Mouse (Mus musculus) large intestine, adult 2 months (tissue): ENCODE data around the gene Nudt11. TPM values are rescaled to one million over a fixed set of nuclear protein-coding genes. Genes with fewer than 3 reads are reported as not detected.
"Not testable (repeated sequence)": the region's sequence is repeated elsewhere in the genome, so short reads cannot be mapped to it uniquely, and the experiment has no call there.

Source experiments
- DNase-seq: peaks from one replicate; pipeline ENCODE4 v3.0.0-alpha.2; 2012; ENCODE audit warnings: low read depth, low spot score
- WGBS: fragments of 180-500 bp; shearing (Covaris S2); methylation state at CpG from one replicate; pipeline ENCODE4 v1.1.7; 2018; 5-methylcytosine and 5-hydroxymethylcytosine counted together
- polyA plus RNA-seq: library from polyadenylated mRNA; depleted of rRNA; stranded (reverse); fragments of >200 nt; gene quantifications from 2 replicates; pipeline ENCODE4 v1.2.3, GENCODE M21; 2012; rRNA removed

The Nudt11 gene
- polyA plus RNA-seq, result 0.15 and 0.19 TPM in 2 replicates

DNA sequence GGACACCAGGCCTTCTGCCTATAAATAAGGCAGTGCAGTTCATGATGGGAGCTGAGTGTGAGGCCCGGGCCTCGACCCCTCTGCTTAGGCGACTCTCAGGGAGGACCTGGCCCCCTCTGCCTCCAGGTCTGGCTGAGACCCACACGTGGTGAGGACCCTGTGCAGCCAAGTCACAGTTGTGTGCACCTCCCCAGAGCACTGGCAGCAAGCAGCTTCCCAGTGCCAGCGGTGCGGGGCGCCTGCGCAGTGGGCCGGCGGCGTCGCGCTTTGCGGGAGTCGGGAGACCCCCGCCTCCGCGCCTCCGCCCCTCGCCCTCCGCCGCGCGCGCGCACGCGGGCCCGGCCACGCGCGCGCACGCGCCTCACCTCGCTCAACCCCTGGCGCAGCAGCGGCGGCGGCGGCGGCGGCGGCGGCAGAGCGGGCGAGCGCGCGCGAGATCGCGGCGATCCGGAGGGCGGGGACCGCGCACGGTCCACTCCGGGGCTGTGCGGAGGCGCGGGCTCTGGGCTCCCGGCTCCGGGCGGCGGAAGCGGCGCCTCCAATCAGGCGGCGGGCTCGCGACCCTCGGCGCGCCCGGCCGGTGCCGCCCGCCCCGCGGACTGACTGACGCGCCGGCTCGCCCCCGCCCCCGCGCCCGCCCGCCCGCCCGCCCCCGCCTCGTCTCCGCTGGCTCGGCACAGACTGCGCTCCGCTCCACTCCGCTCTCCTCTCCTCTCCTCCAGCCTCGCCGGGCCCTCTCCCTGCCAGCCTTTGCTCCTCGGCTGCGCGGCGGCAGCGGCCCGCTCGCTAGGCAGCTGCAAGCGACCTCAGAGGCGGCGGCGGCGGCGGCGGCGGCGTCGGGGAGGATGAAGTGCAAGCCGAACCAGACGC lies at the start of gene Nudt11:
Gene Nudt11, plus strand, starts transcription at position 388 of the 870 bp plus-strand sequence.
- not testable (repeated sequence) for DNase-seq
- 11% methylated on average over 14 of the region's 121 CpGs for WGBS

- WGBS, result 15% methylated on average over 15 of the region's 60 CpGs
- not testable (repeated sequence) for DNase-seq
These were observed 822 bp downstream of the Nudt11 start for GRCm38 (mm10) chrX:6047936-6048614.

DNA sequence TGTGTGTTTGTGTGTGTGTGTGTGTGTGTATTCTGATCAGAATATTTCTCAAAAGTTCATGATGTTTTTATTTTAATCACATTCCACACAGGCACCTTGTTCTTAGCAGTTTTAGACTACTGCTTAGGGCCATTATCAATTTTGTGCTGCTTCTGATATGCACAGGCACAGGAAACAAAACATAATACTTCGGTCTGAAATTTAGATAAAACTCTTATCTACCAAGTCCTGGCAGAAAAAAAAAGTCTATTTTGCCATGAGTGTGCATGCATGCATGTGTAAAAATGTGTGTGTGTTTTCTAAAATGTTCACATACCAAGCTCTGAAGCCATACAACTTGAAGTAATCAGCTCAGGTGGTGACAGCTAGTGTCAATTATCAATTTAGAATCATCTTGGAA lies 14.3 kb downstream of the Nudt11 start:
- 68% methylated on average over 1 of the region's 1 CpGs for WGBS
- no peak for DNase-seq

DNA sequence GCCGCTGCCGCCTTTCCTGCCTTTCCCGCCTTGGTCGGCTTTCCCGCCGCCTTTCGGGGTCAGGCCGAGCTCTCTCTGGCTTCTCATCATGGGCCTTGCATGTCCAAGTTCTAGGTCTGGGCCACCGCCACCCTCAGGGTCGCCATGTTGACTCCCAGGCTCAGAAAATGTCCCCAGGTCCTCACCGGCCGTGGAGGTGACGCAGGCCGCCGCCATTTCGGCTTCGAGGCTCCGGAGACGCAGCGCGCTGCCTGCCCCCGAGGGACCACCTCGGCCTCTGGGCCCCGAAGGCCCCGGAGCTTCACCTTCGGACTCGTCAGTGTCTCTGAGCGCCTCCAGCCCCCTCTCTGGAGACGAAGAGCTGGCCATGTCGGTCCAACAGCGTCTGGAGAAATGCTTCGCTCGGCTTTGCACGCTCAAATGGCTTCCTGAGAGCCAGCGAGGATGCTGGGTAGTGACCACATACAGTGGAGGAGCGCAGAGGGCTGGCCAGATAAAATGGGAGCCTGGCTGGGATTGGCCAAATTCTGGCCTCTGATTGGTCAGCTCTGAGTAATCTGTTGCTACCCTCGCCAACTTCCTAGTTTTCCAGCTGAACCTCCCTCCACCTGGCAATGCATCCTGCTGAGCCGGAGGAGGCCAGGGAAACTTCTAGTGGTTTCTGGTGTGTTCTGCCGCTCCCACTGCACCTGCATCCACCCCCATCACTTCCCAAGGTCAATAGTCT lies 35.9 kb downstream of the Nudt11 start, which contains the start of gene AU022751:
Gene AU022751, minus strand, starts transcription at position 466 of the 727 bp plus-strand sequence.
- 92% methylated on average over 39 of the region's 39 CpGs for WGBS
- DNase-seq, result no peak

DNA sequence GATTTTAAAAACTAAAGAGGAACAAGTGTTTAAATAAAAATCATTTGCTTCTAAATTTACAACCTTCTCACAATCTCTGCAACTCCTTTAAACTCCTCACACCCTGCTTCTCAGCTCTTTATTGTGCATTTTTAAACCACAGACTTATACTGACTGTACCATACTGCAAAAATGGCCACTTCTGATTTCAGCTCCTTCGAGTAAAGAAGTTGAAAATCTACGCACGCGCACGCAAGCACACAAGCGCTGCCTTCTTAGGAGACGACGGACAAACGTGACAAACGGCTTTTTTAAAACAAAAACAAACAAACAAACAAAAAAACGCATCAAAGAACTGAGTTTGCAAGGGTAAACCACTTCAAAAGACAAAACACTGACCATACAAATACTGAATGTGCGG lies 44.3 kb downstream of the Nudt11 start:
- no peak for DNase-seq
- 26% methylated on average over 12 of the region's 12 CpGs for WGBS

GRCm38 (mm10) chrX:6091996-6092757 lies 44.9 kb downstream of the Nudt11 start:
- 11% methylated on average over 30 of the region's 30 CpGs for WGBS
- DNase-seq, result no peak

Other genes with a start within 250 kb of the Nudt11 start
- not detected in 2 replicates for gene AU022751, start 36.0 kb downstream of the Nudt11 start, polyA plus RNA-seq
- 0.11 and 0.20 TPM in 2 replicates for gene Nudt10, start 125.6 kb downstream of the Nudt11 start, polyA plus RNA-seq